Mouse (Mus musculus): ENCODE data around the gene Cdc6. TPM values are rescaled to one million over a fixed set of nuclear protein-coding genes. Genes with fewer than 3 reads are reported as not detected.

The Cdc6 gene
- polyA plus RNA-seq, 2 experiments: 28.6 to 64.1 TPM

- ATAC-seq (ENCODE audit: insufficient read depth) (no peak), DNase-seq (ENCODE audit: low read depth in 3 of 3, low spot score in 3 of 3) (no peak)
- TF ChIP-seq CTCF (IDR thresholded peaks at IDR 0.05; ENCODE audit: low read depth): no peak
- TF ChIP-seq EP300 (IDR thresholded peaks at IDR 0.05; ENCODE audit: low read depth): no peak
- H3K36me3 ChIP-seq (replicated peaks; ENCODE audit: control insufficient read depth, insufficient read depth, low read depth): peaks cover 2% of the 10 kb centered on the region; the same call in 1 of the 2 replicates
- H3K4me1 ChIP-seq (replicated peaks; ENCODE audit: control insufficient read depth in 2 of 2, insufficient read depth in 2 of 2, low read length in 1 of 2): peaks cover 0 to 12% of the 10 kb centered on the region in 2 experiments; a peak in 3 of 4 replicates
- WGBS (ENCODE audit: insufficient replicate concordance): 28% methylated on average over 17 of the region's 17 CpGs
- peaks cover 10% of the 10 kb centered on the region for H3K27me3 ChIP-seq (ENCODE audit: control insufficient read depth, insufficient read depth, low read length)
- no peak overlapping the region for H3K4me2 ChIP-seq (ENCODE audit: low read depth)
- H3K4me3 ChIP-seq (ENCODE audit: insufficient read depth in 1 of 2, low read depth in 2 of 2, low read length in 2 of 2): no peak overlapping the region
- no peak overlapping the region for H3K9ac ChIP-seq (replicated peaks)
- no peaks in the 10 kb centered on the region for H3K9me3 ChIP-seq (ENCODE audit: control insufficient read depth, low read length)
- no peak overlapping the region for H3K27ac ChIP-seq
Measured at GRCm38 (mm10) chr11:98969496-98969927, 61.9 kb downstream of the Cdc6 start.

- TF ChIP-seq CTCF (IDR thresholded peaks at IDR 0.05; ENCODE audit: low read depth) (no peak), EP300 (IDR thresholded peaks at IDR 0.05; ENCODE audit: low read depth) (no peak)
- Histone ChIP-seq H3K36me3 (replicated peaks; ENCODE audit: control insufficient read depth, insufficient read depth, low read depth) (peaks cover 2% of the 10 kb centered on the region; the same call in 1 of the 2 replicates), H3K27ac (no peak overlapping the region), H3K27me3 (ENCODE audit: control insufficient read depth, insufficient read depth, low read length) (peaks cover 4% of the 10 kb centered on the region; the same call in 1 of the 2 replicates), H3K9ac (replicated peaks) (no peak overlapping the region), H3K4me1 (replicated peaks; ENCODE audit: control insufficient read depth in 2 of 2, insufficient read depth in 2 of 2, low read length in 1 of 2) (peaks cover 0 to 5% of the 10 kb centered on the region in 2 experiments; a peak in 1 of 4 replicates), H3K9me3 (ENCODE audit: control insufficient read depth, low read length) (no peaks in the 10 kb centered on the region), H3K4me2 (ENCODE audit: low read depth) (no peak overlapping the region), H3K4me3 (ENCODE audit: insufficient read depth in 1 of 2, low read depth in 2 of 2, low read length in 2 of 2) (no peak overlapping the region)
- WGBS (ENCODE audit: insufficient replicate concordance): 73% methylated on average over 29 of the region's 29 CpGs
- ATAC-seq (ENCODE audit: insufficient read depth) (no peak), DNase-seq (ENCODE audit: low read depth in 3 of 3, low spot score in 3 of 3) (no peak)
Measured at GRCm38 (mm10) chr11:98970191-98970925, 62.8 kb downstream of the Cdc6 start.

GRCm38 (mm10) chr11:98971316-98972031 is 63.9 kb downstream of the Cdc6 start:
- ATAC-seq (ENCODE audit: insufficient read depth) (no peak), DNase-seq (ENCODE audit: low read depth in 3 of 3, low spot score in 3 of 3) (no peak)
- no peaks in the 10 kb centered on the region for H3K4me1 ChIP-seq (replicated peaks; ENCODE audit: control insufficient read depth in 2 of 2, insufficient read depth in 2 of 2, low read length in 1 of 2)
- TF ChIP-seq EP300 (IDR thresholded peaks at IDR 0.05; ENCODE audit: low read depth) (no peak), CTCF (IDR thresholded peaks at IDR 0.05; ENCODE audit: low read depth) (no peak)
- H3K9ac ChIP-seq (replicated peaks): no peak overlapping the region
- peaks cover 4% of the 10 kb centered on the region; the same call in 1 of the 2 replicates for H3K27me3 ChIP-seq (ENCODE audit: control insufficient read depth, insufficient read depth, low read length)
- H3K27ac ChIP-seq: no peak overlapping the region
- 79% methylated on average over 23 of the region's 23 CpGs for WGBS (ENCODE audit: insufficient replicate concordance)
- peaks cover 2% of the 10 kb centered on the region; the same call in 1 of the 2 replicates for H3K36me3 ChIP-seq (replicated peaks; ENCODE audit: control insufficient read depth, insufficient read depth, low read depth)
- H3K4me3 ChIP-seq (ENCODE audit: insufficient read depth in 1 of 2, low read depth in 2 of 2, low read length in 2 of 2): no peak overlapping the region
- H3K9me3 ChIP-seq (ENCODE audit: control insufficient read depth, low read length): no peaks in the 10 kb centered on the region
- H3K4me2 ChIP-seq (ENCODE audit: low read depth): no peak overlapping the region

- H3K27ac ChIP-seq: no peak overlapping the region
- peak; percentile 40; the same call in 1 of the 2 replicates for ATAC-seq (ENCODE audit: insufficient read depth)
- peak; percentile 95 for TF ChIP-seq CTCF (IDR thresholded peaks at IDR 0.05; ENCODE audit: low read depth)
- TF ChIP-seq EP300 (IDR thresholded peaks at IDR 0.05; ENCODE audit: low read depth): no peak
- H3K36me3 ChIP-seq (replicated peaks; ENCODE audit: control insufficient read depth, insufficient read depth, low read depth): peaks cover 2% of the 10 kb centered on the region; the same call in 1 of the 2 replicates
- peaks cover 4% of the 10 kb centered on the region; the same call in 1 of the 2 replicates for H3K27me3 ChIP-seq (ENCODE audit: control insufficient read depth, insufficient read depth, low read length)
- no peak overlapping the region for H3K4me2 ChIP-seq (ENCODE audit: low read depth)
- 46% methylated on average over 9 of the region's 9 CpGs for WGBS (ENCODE audit: insufficient replicate concordance)
- no peaks in the 10 kb centered on the region for H3K9me3 ChIP-seq (ENCODE audit: control insufficient read depth, low read length)
- no peaks in the 10 kb centered on the region for H3K4me1 ChIP-seq (replicated peaks; ENCODE audit: control insufficient read depth in 2 of 2, insufficient read depth in 2 of 2, low read length in 1 of 2)
- no peak overlapping the region for H3K4me3 ChIP-seq (ENCODE audit: insufficient read depth in 1 of 2, low read depth in 2 of 2, low read length in 2 of 2)
- no peak for DNase-seq (ENCODE audit: low read depth in 3 of 3, low spot score in 3 of 3)
- H3K9ac ChIP-seq (replicated peaks): no peak overlapping the region
Measured at GRCm38 (mm10) chr11:98972215-98972614, 64.6 kb downstream of the Cdc6 start.
